Mouse (Mus musculus) large intestine, adult 2 months (tissue): ENCODE data around the gene Adipoq. TPM values are rescaled to one million over a fixed set of nuclear protein-coding genes. Genes with fewer than 3 reads are reported as not detected.
"Not testable (repeated sequence)": the region's sequence is repeated elsewhere in the genome, so short reads cannot be mapped to it uniquely, and the experiment has no call there.

ENCODE experiments used
- DNase-seq: peaks from one replicate; pipeline ENCODE4 v3.0.0-alpha.2; 2012; ENCODE audit warnings: low read depth, low spot score
- whole genome bisulfite sequencing: fragments of 180-500 bp; shearing (Covaris S2); methylation state at CpG from one replicate; pipeline ENCODE4 v1.1.7; 2018; 5-methylcytosine and 5-hydroxymethylcytosine counted together
- polyA plus RNA-seq: library from polyadenylated mRNA; depleted of rRNA; stranded (reverse); fragments of >200 nt; gene quantifications from 2 replicates; pipeline ENCODE4 v1.2.3, GENCODE M21; 2012

Gene Adipoq
- polyA plus RNA-seq, 1 experiment: 26.4 TPM

DNA sequence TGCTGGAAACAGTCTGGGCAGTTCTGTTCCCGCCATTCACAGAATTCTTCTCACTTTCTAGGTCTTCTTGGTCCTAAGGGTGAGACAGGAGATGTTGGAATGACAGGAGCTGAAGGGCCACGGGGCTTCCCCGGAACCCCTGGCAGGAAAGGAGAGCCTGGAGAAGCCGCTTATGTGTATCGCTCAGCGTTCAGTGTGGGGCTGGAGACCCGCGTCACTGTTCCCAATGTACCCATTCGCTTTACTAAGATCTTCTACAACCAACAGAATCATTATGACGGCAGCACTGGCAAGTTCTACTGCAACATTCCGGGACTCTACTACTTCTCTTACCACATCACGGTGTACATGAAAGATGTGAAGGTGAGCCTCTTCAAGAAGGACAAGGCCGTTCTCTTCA lies 10.7 kb downstream of the Adipoq start:
- 95% methylated on average over 13 of the region's 13 CpGs for WGBS

DNA sequence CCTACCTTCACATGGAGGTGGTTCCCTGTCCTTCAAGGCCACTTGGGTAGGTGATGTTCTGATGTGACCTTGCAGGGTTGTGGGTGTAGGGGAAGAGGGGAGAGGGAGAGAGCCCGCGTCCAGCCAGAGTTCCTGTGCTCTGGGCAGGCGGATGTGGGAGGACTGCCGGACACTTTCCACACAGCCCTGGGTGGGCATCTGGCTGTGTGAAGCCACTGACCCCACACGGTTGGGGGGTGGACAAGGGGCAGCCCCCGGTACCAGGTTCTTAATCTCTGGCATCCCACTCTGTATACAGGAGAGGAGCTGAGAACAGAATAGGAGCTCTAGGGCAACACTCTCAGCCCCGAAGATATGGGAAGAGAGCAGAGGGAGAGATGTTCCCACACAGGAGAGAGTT lies 12.0 kb downstream of the Adipoq start:
- DNase-seq: no peak
- WGBS: 95% methylated on average over 7 of the region's 7 CpGs

More for the DNA sequence above, 10.7 kb downstream of the Adipoq start:
- DNase-seq: no peak

DNA sequence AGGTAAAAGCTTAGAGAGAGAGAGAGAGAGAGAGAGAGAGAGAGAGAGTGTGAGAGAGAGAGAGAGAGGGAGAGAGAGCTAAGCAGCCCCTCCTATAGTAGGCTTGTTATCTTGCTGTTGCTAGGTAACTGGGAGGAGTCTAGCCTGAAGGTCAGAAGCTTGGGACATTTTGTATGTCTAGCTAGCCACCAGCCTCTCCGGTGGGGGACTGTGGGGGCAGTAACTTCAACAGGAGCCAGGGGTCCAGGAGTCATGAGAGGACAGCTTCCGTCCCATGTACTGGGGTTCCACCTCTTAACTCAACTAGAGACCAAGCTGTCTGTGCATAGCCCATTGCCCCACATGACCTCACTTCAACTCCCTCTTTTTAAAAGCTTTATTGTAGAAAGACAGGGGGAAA lies 12.6 kb downstream of the Adipoq start:
- WGBS: 48% methylated on average over 2 of the region's 2 CpGs

DNA sequence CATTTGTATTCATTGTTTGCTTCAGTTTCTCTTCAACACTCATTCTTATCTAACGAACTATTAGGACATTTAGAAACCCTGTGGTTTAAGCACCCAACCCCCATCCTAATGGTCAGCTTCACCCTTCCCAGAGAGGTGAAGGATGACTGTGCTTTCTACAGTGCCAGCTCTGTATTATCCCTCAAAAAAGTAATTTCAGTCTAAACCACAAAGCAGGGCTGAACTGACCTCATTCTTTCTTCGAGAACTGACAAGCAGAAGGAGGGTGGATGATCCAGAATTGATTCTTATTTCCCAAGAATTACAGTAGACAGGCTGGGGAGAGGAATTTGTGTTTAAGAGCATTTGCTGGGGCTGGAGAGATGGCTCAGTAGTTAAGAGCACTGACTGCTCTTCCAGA lies 13.4 kb downstream of the Adipoq start:
- WGBS: 71% methylated on average over 2 of the region's 2 CpGs
- no peak for DNase-seq

More for the DNA sequence above, 12.6 kb downstream of the Adipoq start:
- no peak for DNase-seq

DNA sequence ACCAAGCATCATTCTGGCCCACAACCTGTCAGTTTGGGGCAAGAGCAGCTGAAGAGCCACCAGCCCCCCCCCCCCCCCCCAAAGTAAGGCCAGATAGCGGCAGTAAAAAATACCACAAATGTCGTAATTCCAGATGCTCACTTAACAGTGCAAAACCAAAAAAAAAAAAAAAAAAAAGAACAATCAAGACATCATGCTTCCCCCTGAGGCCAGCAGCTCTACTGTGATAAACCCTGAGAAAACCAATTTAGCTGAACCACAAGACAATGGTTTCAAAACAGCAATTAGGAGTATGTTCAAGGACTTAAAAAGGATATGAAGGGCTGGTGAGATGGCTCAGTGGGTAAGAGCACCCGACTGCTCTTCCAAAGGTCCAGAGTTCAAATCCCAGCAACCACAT lies 15.8 kb downstream of the Adipoq start:
- 55% methylated on average over 3 of the region's 3 CpGs for WGBS

DNA sequence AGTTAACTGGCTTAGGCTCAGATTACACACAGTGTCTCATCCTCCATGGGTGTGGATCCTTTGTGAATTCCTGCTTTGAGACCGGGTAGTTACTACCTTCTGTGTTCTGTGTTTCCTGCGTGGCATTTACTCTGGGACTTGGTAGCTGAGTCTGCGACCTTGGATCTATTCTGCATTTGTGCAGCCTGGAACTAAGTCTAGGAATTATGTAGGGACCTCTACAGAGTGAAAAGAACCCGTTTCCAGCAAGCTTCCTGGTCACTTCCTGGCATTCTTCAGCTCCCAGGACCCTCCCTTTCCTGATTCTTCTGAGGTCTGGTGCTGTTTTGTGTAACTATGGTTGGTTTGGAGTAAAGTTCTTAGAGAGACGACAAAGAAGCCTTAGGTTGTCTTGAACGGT lies 18.1 kb downstream of the Adipoq start:
- no peak for DNase-seq
- WGBS: 54% methylated on average over 6 of the region's 6 CpGs

More for the DNA sequence above, 15.8 kb downstream of the Adipoq start:
- DNase-seq: no peak

DNA sequence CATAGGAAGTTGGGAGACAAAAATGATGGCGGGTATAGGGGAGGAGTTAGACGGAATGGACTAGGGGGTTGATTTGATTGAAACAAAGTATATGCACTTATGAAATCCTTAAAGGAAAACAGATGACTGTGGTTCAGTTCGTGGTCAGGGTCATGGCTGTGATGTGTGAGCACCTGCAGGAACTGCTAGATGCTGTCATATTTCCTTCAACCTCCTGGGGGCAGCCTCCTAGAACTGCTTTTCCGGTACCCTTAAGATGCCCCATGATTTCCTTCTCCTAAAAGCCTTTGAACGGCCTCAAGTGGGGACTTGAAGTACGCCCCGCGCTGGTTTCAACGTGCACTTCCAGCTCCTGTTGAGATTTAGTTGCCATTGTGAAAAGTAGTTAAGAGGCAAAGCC lies 19.1 kb downstream of the Adipoq start:
- WGBS: 74% methylated on average over 9 of the region's 9 CpGs
- no peak for DNase-seq

DNA sequence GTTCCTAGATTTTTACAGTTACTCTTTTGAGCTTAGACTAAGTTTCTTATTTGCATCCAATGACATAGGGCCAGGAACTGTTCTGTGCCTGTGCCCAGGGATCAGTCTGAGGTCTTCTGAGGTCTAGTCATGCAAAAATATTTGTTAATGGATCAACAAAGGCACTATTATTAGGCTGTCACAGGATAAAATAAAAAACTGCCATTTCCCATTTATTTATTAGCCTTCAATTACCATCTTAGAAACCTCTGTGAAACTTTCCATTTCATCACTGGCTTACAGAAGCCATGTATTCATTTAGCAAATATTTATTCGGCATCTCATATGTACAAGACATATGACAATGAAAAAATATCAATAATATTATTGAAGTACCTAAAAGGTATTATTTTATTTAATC lies 20.3 kb downstream of the Adipoq start:
- WGBS: 83% methylated on average over 1 of the region's 1 CpGs
- no peak for DNase-seq

DNA sequence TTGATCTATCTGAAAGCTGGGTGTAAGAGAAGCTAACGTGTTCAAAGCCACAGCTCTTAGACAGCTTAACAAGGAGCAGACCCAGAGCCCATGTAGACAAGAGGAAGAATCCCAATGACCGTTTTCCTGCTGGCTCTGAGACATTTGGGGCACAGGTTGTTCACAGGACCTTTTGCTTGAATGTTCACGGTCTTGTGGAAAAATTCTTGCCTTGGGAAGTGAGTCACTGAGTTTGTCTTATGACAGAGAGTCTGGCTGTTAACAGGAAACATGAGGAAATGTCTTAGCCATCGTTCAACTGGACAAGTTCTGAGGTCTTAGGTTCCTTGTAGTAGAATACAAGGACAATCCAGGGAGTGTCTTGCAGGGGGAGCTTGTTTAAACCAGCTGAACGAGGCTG lies 20.7 kb downstream of the Adipoq start:
- 23% methylated on average over 5 of the region's 5 CpGs for WGBS
- no peak for DNase-seq

DNA sequence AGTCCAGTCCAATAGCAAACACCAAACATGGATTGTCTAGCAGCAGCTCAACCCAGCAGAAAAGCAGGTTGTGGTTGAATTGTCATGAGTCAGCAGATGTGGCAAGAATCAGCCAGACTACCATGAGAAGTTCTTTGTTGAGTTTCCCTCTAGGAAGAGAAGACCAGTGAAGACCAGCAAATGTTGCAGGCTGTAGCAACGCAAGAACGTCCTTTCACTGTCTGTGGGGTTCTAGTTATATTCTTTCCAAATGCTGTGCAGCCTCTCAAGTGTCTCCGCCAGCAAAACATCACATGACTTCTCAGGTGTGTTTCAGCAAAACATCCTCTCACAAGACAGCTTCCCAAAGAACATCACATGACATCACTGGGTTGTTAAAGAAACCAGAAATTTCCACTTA lies 24.5 kb downstream of the Adipoq start:
- WGBS: 86% methylated on average over 3 of the region's 3 CpGs
- DNase-seq: no peak

DNA sequence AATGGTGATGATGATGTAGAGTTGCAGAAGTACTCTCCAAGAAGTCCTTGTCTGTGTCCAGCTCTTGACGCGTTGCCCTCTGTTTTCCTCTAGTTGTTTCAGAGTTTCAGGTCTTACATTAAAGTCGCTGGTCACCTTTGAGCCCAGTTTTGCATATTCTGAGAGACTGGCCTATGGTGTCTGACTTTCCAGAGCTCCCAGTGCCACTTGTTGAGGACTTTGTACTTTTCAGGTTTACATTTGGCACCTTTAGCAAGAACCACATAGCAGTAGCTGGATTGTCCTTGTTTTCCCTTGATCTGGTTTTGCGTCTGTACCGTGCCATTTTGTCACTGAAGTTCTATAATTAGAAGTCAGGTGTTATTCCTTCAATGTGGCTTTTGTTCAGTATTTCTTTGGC lies 27.6 kb downstream of the Adipoq start:
- no peak for DNase-seq
- WGBS: 62% methylated on average over 5 of the region's 5 CpGs

DNA sequence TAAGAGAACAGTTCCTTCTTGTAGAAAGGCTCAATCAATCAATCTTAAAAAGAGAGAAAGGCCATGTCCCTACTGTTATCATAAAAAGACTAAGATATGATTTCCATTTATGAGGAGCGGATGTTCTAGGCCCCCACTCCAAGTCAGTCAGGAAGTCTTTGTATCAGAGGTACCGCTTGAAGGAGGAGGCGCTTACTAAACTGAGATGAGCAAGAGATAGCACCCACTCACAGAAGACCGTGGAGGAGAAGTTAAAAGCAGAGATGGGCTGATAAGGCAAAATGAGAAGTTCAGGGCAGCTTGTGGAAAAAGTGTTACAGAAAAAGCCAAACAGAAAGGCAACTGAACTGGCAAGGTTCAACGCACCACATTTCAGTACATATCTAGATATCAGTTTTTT lies 28.5 kb downstream of the Adipoq start:
- WGBS: 88% methylated on average over 5 of the region's 5 CpGs
- no peak for DNase-seq

DNA sequence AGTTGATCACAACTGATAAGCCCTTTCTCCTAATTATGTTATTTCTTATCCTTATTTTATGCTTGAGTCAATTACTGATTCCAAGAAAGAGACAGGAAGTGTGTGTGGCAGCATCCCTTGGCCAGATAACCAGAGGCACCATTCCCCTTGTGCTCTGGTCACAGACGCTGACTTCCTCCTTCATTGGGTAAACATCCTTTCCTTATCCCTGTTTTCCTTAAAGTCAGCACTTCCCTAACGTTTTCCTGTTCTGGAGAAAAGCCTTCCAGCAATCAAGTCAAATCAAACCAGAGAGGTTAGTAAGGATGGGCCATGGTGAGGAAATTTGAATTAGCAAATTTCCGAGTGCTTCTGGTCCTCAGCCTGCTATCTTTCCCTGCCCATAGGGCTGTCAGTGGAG lies 29.6 kb downstream of the Adipoq start:
- DNase-seq: no peak
- 27% methylated on average over 3 of the region's 3 CpGs for WGBS

DNA sequence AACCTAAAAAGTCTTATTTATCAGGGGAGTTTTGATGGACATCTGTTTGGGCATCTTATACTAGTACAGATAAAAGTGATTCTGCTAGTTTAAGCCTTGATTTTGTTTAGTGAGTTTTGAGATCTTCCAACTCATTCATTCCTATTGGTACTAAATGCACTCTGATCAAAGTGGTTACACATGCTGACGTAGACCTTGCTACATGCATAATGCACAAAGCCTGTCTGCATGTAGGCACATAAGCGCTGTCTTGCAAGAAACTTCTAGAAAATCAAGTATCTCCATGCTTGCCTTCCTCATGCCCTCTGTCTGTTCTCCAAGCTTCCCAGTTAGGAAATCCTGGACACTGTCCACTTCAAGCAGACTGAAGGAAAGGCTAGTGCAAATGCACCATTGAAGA lies 31.5 kb downstream of the Adipoq start:
- 92% methylated on average over 2 of the region's 2 CpGs for WGBS
- no peak for DNase-seq

DNA sequence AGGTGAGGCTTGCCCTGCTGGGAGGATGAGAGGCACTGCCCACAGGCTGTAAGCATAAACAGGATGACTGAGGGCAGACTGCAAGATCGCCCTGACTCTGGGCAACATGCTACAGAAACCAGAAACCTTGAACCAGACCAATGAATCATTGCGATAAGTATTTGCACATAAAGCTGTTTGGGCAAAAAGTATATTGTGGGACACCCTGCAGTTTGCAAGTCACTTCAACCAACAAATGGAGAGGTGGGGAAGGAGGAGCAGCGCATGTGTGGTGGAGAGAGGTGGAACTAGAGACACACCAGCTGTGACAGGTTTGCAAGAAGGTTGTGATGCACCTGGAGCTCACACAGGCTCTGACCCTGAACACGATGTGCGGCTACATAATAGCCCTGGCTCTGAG lies 32.5 kb downstream of the Adipoq start:
- DNase-seq: no peak
- WGBS: 90% methylated on average over 5 of the region's 5 CpGs

DNA sequence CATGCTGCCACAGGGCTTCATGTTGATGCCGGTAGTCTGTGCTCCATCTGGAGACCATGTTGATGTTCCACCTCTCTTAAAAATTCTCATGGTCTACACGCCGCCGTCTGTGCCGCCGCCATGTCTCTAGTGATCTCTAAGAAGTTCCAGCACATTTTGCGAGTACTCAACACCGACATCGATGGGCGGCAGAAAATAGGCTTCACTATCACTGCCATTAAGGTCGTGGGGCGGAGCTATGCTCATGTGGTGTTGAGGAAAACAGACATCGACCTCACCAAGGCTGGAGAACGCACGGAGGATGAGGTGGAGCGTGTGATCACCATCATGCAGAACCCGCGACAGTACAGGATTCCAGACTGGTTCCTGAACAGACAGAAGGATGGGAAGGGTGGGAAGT lies 33.1 kb downstream of the Adipoq start:
- not testable (repeated sequence) for DNase-seq
- 91% methylated on average over 18 of the region's 18 CpGs for WGBS

DNA sequence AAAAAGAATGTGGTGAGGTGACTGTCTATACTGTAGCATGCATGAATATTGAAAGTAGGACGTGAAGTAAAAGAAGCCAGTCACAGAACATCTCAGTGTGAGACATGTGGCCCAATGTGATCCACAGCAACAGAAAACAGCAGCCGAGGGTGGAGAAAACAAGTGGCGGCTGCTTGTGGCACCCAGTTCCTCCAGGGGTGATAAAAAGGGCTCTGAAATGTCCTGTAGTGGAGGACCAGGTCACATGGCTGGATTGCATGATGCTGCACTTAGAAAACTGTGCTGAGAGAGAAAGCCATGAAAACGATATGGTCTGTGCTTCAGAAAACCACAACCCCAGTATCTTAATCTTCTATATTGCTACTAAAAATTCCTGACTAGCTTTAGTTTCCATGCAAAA lies 34.7 kb downstream of the Adipoq start:
- WGBS: 66% methylated on average over 4 of the region's 4 CpGs

DNA sequence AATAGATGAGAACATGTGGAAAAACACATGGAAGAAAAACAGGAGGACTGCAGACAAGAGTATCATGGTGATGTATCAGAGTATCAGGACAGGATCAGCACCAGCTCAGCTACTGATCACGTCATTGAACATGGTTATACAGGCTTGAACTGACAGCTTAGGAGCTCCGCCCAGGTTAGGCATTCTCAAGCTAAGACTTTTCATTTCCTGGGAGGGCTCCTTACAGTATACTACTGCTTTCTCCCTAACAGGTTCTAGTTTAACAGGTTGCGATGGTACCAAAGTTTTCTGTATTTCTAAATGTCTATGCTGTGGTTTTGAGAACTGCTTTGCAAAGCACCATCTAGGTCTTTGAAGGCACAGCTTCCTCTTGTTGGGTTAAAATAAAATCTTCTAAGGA lies 35.2 kb downstream of the Adipoq start:
- DNase-seq: no peak

More for the DNA sequence above, 34.7 kb downstream of the Adipoq start:
- DNase-seq: no peak

DNA sequence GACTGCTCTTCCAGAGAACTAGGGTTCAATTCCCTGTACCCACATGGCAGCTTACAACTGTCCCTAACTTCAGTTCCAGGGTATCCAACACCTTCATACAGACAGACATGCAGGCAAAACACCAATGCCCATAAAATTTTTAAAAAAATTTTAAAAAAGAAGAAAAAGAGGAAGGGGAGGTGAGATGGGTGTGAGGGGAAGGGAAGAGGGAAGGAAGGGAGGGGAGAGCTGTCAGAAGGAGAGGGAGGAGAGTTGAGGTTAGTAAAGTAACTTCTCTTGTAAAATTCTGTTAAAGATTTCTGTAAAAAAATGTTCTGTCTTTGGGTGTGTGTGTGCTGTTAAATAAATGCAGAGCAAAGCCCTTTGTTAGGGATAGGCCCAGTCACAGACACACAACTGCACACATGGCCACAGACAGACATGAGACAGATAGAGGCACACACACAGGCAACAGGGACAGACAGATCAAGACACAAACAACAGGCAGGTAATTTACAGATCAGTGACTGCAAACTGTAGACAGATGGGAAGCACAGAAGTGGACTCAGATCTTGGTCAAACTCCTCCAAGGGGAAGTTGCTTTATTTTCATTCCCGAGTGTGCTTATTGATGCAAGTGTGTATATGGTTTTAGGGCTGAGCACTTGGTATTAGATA lies 35.7 kb downstream of the Adipoq start:
- 41% methylated on average over 1 of the region's 1 CpGs for WGBS
- no peak for DNase-seq

More for the DNA sequence above, 35.2 kb downstream of the Adipoq start:
- 51% methylated on average over 3 of the region's 3 CpGs for WGBS

DNA sequence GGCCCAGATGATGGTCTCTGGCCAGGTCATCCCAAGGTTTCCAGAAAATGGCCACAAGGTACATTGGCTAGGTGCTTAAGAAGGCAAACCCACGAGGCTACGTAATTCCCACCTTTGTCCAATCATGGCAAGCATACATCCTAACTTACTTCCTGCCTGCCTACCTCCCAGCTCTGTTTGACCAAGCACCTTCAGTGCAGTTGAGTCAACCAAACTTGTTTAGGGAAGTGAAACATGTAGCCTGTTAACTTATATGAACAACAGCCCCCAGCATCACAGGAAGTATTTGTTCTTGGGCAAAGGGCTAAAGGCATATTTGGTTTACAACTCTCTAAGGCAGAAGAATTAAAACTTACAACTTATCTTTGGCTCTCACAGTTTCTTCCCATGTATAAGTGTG lies 39.5 kb downstream of the Adipoq start:
- 71% methylated on average over 2 of the region's 2 CpGs for WGBS
- DNase-seq: no peak

DNA sequence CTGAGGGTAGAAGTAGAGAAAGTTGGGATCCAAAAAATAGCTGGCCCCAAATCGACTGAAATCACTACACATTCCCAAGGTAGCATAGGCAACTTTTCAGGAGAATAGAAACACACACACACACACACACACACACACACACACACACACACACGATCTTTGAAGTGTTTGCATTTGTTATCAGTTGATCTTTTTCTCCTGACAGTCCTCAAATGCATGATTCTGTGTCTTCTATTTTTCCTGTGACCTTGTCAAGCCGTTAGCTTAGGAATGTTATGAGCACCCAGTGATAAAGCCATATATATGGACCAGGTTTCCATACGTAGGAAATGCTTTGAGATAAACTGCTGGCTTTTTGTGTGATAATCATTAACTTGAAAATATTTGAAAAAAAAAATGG lies 40.1 kb downstream of the Adipoq start:
- DNase-seq: no peak
- WGBS: 33% methylated on average over 4 of the region's 4 CpGs

DNA sequence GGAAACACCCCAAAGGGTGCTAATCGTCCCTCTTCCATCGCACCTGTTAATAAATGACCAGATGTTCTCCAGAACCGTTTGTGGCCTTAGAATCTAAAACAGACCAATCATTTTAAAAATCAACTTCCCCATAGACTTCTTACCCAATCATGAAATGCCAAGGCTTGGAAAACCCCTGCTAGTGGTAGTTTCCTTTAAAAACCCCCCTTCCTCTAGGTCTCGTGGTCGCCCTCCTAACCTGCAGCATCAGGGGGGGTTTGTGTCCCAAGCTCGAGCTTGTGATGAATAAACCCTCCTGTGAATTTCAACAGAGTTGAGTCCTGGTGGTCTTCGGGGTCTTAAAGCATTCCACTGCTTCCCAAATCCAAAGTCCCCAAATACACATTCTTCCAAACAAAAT lies 41.6 kb downstream of the Adipoq start:
- no peak for DNase-seq

More for the DNA sequence above, 41.6 kb downstream of the Adipoq start:
- WGBS: 75% methylated on average over 7 of the region's 7 CpGs
